Mouse (Mus musculus): Measurements from ENCODE around the gene Gatad2b.

DNA sequence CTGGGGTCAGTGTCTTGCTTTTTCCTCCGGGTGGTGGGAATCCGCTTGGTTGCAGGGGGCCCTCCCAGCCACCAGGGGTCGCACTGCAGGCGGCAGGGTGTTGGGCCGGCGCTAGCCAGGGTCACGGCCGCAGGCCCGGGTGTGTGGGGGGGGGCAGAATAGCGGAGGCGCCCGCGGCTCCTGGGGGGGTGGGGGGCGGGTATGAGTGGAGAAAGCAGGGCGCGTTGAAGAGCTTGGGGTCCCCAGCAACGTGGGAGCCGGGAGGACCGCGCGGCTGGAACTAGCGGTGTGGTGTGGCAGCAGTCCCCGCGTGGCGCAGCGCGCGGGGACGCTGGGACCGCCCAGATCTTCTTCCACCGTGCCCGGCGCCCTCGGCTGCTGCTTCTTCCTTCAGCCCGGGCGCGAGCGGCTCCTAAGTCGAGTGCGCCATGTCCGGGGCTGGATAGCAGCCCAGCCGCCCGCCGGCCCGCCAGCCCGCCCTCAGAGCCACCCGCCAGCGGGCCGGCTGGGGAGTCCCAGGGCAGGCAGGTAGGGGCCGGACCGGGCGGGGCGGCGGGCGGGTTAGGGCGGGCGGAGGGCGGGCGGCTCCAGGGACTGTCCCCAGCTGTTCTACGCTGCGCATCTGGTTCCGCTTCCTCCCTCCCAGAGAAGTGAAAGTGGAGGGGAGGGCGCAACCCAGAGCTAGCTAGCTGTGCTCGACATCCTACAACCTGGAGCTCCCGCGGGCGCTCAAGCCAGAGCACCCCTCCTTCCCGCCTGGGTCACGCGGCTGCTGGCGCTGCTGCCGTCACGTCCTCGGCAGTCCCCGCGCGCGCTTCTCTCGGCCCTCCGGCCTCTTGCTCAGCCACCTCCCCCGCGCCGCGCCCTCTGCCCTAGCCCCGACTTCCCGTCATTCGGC, 27.7 kb upstream of the Gatad2b start, which contains the start of gene Dennd4b:
- TF ChIP-seq CTCF (IDR thresholded peaks at IDR 0.05; ENCODE audit: insufficient read depth, low read length) (peak; percentile 63), POLR2A (IDR thresholded peaks at IDR 0.05; ENCODE audit: borderline replicate concordance, extremely low read depth, low read depth, low read length) (peak; percentile 87; the same call in 1 of the 2 replicates)
